Comparison of ENCODE assay signal across 10 mouse cellular contexts in genomic region chr19:47485997-47486566, GRCm38 (mm10). TPM values are rescaled to one million over a fixed set of nuclear protein-coding genes. Genes with fewer than 3 reads are reported as not detected.
DNase-seq lines count a peak whose midpoint lies in the region; ATAC-seq and TF ChIP-seq lines count a peak whose summit lies in the region.
"Had no signal": no experiment of that assay in that cellular context is flagged by ENCODE, and none has a peak within 500 bp of the region (broad histone marks: within the 10 kb centered on the region; RNA-seq: fewer than 3 reads in every experiment).

No protein-coding gene starts in this region.

- peaks cover 11% of the 10 kb centered on the region for H3K9me3 ChIP-seq in hindbrain, embryonic 14.5 days (ENCODE audit: control insufficient read depth, low read length)

- peak; percentile 43 for DNase-seq in gastrocnemius, adult 2 months
- DNase-seq in gastrocnemius, postnatal 4 days (ENCODE audit: low spot score in 2 of 2): no peak
- DNase-seq in retina, postnatal 1 day: peak; percentile 57
- DNase-seq in retina, embryonic 14.5 days (ENCODE audit: low spot score): no peak
- no peak for DNase-seq in hindbrain, embryonic 14.5 days (ENCODE audit: low spot score)
- no peak for DNase-seq in right cerebral cortex, postnatal 10 days (ENCODE audit: low spot score in 2 of 2)
- DNase-seq in frontal cortex, postnatal 25 days (ENCODE audit: low spot score in 2 of 2): no peak
- DNase-seq: adrenal gland, postnatal 10 days; lung, postnatal 14 days had no signal

- H3K9ac ChIP-seq in hindbrain, embryonic 14.5 days: no peak overlapping the region

- no peak for ATAC-seq in hindbrain, embryonic 14.5 days (ENCODE audit: low FRiP score)
- ATAC-seq in erythroid progenitor cell, adult 5-6 weeks (replicated peaks; ENCODE audit: low FRiP score, poor library complexity, severe bottlenecking): no peak

- 45% methylated on average over 9 of the region's 9 CpGs for WGBS in hindbrain, embryonic 14.5 days

- TF ChIP-seq CTCF in gastrocnemius, adult 2 months (IDR thresholded peaks at IDR 0.05): no peak

- intact Hi-C loops in gastrocnemius, adult 2 months (cut with DNase I): no loop called here

- H3K4me3 ChIP-seq in gastrocnemius, adult 2 months: peak overlapping the region; percentile 56
- H3K4me3 ChIP-seq in hindbrain, embryonic 14.5 days (replicated peaks; ENCODE audit: low read length): no peak overlapping the region

- H3K27me3 ChIP-seq in hindbrain, embryonic 14.5 days (ENCODE audit: control insufficient read depth, insufficient read depth, low read length): no peaks in the 10 kb centered on the region

- H3K27ac ChIP-seq in gastrocnemius, adult 2 months: peak overlapping the region; percentile 90
- peak overlapping the region; percentile 27; the same call in 1 of the 2 replicates for H3K27ac ChIP-seq in hindbrain, embryonic 14.5 days

- peaks cover 12% of the 10 kb centered on the region for H3K4me1 ChIP-seq in hindbrain, embryonic 14.5 days (replicated peaks; ENCODE audit: control insufficient read depth, insufficient read depth, low read length)

- no peaks in the 10 kb centered on the region for H3K36me3 ChIP-seq in hindbrain, embryonic 14.5 days (replicated peaks; ENCODE audit: control insufficient read depth, insufficient read depth)

- H3K4me2 ChIP-seq in hindbrain, embryonic 14.5 days (replicated peaks): no peak overlapping the region

RNA-seq across cellular contexts. Expression of gene Sh3pxd2a, which starts 21.9 kb away (rescaled TPM):
- 10 to 100 TPM; 37.7 to 44.7 TPM for total RNA-seq in gastrocnemius, adult 2 months (2021)
- total RNA-seq in gastrocnemius, postnatal 4 days (2021): 100 to 1,000 TPM; 124 to 134 TPM
- 2.8 and 3.0 TPM in 2 replicates for polyA plus RNA-seq in hindbrain, embryonic 14.5 days (2014; fragmentation: Nextera tagmentation; extraction: Ambion mirVana)
- 3.2 and 6.3 TPM in 2 replicates for total RNA-seq in erythroid progenitor cell, adult 5-6 weeks (2015; ENCODE audit: low replicate concordance)
- total RNA-seq in erythroid progenitor cell, adult 5-6 weeks (2017; ENCODE audit: low replicate concordance): 1.0 and 1.1 TPM in 2 replicates

RNA-seq across cellular contexts. Expression of gene Stn1, which starts 51.2 kb away (rescaled TPM):
- 1 to 10 TPM; 3.8 to 5.6 TPM for total RNA-seq in gastrocnemius, adult 2 months (2021)
- 10 to 100 TPM; 19.9 to 23.7 TPM for total RNA-seq in gastrocnemius, postnatal 4 days (2021)
- polyA plus RNA-seq in hindbrain, embryonic 14.5 days (2014; fragmentation: Nextera tagmentation; extraction: Ambion mirVana): 26.8 and 30.9 TPM in 2 replicates
- 6.3 and 25.6 TPM in 2 replicates for total RNA-seq in erythroid progenitor cell, adult 5-6 weeks (2015; ENCODE audit: low replicate concordance)
- total RNA-seq in erythroid progenitor cell, adult 5-6 weeks (2017; ENCODE audit: low replicate concordance): 5.9 and 14.1 TPM in 2 replicates

Comparison
In these comparisons a context has a peak if more than half of its experiments do, and no peak if none do; other contexts are left out.
1. DNase-seq: peak in gastrocnemius, adult 2 months (single experiment) and retina, postnatal 1 day (single experiment); none in gastrocnemius, postnatal 4 days (0 of 2), retina, embryonic 14.5 days (single experiment), hindbrain, embryonic 14.5 days (single experiment), right cerebral cortex, postnatal 10 days (0 of 2) and frontal cortex, postnatal 25 days (0 of 2).
2. RNA of gene Sh3pxd2a, which starts 21.9 kb away (total RNA-seq): 124 to 134 TPM in gastrocnemius, postnatal 4 days and 37.7 to 44.7 TPM in gastrocnemius, adult 2 months; 1.0 to 6.3 TPM in erythroid progenitor cell, adult 5-6 weeks; every median in the first group is over 4 times any median in the second.